In the genomic region with DNA sequence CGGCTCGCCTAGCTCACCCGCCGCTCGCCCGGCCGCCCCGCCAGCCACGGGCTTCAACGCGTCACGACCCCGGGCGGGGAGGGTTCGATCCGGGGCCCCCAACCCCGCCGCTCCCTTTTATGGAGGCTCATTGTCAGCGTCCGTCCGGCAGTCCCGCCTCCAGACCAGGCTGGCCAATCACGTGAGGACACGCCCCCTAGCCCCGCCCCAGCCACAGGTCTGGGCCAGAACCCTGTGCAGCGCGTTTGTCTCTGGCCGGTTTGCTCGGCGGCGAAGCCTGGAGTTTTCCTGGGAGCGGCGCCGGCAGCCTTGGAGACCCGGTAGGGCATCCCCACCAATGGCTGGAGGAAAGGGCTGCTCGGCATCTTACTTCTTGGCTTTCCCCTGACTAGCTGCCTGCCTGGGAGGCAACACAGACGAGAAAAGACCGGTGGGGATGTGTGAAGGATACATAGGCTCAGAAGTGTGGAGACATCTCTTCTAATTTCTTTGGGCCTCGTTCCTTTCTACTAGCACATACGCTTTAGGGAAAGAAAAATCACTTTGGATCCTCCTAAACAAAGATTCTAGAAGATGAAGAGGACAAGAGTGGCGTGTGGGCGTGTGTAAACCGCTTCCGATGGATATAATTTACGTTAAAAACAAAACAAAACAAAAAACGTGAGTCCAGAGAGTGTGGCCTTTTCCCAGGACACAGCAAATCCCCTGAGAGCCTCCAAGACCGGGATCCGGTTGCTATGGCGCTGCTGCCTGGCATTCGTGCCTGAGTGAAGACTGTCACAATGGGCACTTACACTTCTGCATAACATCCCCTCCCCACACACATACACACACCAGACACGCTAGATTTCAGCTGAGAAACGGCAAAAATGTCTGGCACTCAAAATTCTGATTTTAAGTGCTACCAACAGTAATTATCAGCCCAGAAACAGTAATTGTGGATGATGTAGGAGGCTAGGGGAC, we compare ENCODE assay signal across 8 mouse cellular contexts. TPM values are rescaled to one million over a fixed set of nuclear protein-coding genes. Genes with fewer than 3 reads are reported as not detected.
DNase-seq lines count a peak whose midpoint lies in the region; ATAC-seq lines count a peak whose summit lies in the region.

A gene (minus strand): TSS at position 92 of the 963 bp plus-strand sequence.

- DNase-seq in adipocyte (ENCODE audit: low spot score), result peak; percentile 96
- DNase-seq in embryo, embryonic 10 days (ENCODE audit: low spot score), result peak; percentile 97
- DNase-seq in gastrocnemius, postnatal 10 days, result peak; percentile 99
- DNase-seq in induced T-regulatory cell, adult 2 months (ENCODE audit: low read depth), result peak; percentile 95
- DNase-seq in left cerebral cortex, adult 9 months (ENCODE audit: low spot score in 2 of 2), result peak; percentile 92 to 98
- peak; percentile 98 for DNase-seq in right cerebral cortex, postnatal 14 days
- DNase-seq in urinary bladder, postnatal 36 days (ENCODE audit: low spot score in 2 of 2), result peak; percentile 99

- ATAC-seq in megakaryocyte progenitor cell, adult 5-6 weeks (replicated peaks; ENCODE audit: poor library complexity), result peak; percentile 93

RNA-seq across cellular contexts. Expression of the gene that starts here (rescaled TPM):
- total RNA-seq in gastrocnemius, postnatal 10 days (2021), result 10 to 100 TPM; 11.8 to 17.2 TPM
- total RNA-seq in megakaryocyte progenitor cell, adult 5-6 weeks (2015), result 7.6 and 8.1 TPM in 2 replicates
- 2.6 and 3.6 TPM in 2 replicates for total RNA-seq in megakaryocyte progenitor cell, adult 5-6 weeks (2017)

Comparison
In these comparisons a context has a peak if more than half of its experiments do, and no peak if none do; other contexts are left out.
1. Peak in every context shown above with its lines: DNase-seq and ATAC-seq.